Mouse (Mus musculus): Measurements from ENCODE around the gene Nudt22. TPM values are rescaled to one million over a fixed set of nuclear protein-coding genes. Genes with fewer than 3 reads are reported as not detected.

The Nudt22 gene
- total RNA-seq, 2 experiments from 2014 or later, result 10.9 to 11.9 TPM

- no peak for DNase-seq (ENCODE audit: low spot score in 2 of 2)
Observed at GRCm38 (mm10) chr19:6997721-6998290, 1.9 kb upstream of the Nudt22 start.

DNA sequence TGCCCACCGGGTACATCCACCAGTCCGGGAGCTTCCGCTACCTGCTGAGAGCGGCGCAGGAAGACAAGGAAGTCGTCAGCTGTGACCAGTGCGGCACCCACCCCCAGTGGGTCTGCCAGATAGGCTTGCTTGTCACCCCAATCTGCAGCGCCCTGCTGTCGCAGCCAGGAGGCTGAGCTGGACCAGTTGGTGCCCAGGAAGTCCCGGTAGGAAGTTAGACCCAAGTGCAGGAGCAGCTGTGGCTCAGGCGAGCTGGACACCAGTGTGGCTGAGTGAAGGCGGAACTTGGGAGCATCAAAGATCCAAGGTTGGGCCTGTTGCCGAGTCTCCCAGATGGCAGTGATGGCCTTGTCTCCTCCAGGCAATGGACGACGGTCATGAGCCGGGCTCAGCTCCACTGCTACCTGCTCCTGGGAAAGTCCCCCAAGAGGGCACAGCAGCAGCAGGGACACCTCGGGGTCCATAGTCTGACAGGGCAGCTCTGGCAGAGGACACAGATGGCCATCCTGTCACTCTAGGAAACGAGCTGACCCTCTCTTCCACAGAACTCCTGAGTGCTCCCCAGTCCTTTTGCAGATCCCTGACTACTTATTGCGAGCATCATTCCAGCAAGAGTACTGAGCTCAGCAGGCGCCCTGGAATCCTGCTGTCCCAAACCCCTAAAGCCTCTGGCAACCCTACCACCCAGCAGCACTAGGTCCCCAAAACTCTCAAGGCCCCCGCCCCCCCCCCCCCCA lies 494 bp downstream of the Nudt22 start:
- DNase-seq (ENCODE audit: low spot score in 2 of 2), result no peak

- no peak for DNase-seq (ENCODE audit: low spot score in 2 of 2)
Observed at GRCm38 (mm10) chr19:6994489-6994888, 1.4 kb downstream of the Nudt22 start.

- no peak for DNase-seq (ENCODE audit: low spot score in 2 of 2)
Observed at GRCm38 (mm10) chr19:6994002-6994401, 1.9 kb downstream of the Nudt22 start.

DNA sequence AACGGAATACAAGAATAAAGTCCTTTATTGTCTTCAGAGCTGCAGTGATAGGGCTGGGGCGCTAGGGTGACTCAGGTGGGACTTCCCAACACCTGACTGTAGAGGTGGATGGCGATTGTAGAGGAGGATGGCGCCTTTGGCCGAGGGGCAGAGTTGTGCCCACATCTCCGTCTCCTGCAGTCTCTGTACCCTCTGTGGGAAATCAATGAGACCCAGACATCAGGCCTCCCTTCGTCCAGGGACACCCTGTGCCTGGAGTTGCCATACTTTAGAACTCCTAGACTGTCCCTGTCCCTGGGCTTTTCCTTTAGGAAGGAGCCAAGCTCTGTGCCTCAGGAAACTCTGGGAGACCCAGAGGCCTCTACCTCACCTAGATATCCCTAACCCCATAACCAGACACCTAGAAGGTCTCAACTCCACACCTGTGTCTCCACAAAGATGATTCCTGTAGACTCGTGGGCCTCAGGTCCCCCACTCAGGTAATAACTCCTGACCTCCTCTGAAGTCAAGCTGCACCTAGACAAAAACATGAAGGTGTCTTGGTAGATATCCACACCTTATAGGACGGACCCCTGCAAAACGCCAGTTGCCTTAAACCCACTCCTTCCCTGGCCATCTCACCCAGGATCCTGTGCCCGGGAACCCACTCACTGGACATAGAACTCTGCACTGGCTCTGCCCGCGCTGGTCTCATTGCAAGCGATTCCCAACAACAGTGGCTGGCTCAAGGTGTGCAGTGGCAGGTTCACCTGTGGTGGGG lies 2.7 kb downstream of the Nudt22 start:
- no peak for DNase-seq (ENCODE audit: low spot score in 2 of 2)

DNA sequence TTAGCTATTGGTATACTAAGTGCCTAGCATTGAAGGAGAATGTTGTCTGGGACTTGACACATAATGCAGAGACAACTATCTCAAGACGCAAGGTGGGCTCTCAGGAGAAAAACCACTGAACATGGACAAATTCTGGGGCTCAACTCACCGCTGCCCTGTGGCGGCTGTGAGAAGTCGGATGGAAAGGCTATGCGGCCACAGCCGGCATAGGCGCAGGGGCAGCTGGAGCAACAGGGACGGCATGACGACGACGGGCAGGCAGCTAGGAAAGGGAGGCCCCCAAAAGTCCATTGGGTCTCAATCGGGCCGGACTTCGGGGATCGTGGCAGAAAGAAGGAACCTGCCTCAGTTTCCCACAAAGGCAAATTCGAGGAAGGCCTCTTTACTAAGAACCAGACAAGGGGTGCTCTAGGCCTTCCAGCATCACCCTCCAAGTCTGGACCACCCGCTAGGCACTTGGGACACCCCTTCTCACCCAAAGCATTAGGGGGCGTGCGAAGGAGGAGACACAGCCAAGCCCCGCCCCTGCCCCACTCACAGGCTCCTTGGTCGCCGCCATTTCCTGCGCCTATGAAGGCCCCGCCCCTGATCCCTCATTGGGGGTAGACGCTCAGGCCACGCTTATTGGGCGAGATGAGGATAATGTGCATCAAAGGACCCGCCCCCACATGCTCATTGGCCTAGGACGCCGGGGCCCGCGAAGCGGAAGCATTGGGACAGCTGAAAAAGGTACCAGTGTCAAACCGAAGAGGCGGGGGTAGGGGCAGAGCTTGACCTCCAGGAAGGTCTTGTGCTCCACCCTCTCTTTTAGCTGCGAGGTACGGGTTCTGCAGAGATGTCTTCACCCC lies 3.7 kb downstream of the Nudt22 start, which contains the start of gene Dnajc4:
Gene Dnajc4, minus strand, starts transcription at position 562 of the 848 bp plus-strand sequence.
- DNase-seq (ENCODE audit: low spot score in 2 of 2), result peak; percentile 88 to 96

DNA sequence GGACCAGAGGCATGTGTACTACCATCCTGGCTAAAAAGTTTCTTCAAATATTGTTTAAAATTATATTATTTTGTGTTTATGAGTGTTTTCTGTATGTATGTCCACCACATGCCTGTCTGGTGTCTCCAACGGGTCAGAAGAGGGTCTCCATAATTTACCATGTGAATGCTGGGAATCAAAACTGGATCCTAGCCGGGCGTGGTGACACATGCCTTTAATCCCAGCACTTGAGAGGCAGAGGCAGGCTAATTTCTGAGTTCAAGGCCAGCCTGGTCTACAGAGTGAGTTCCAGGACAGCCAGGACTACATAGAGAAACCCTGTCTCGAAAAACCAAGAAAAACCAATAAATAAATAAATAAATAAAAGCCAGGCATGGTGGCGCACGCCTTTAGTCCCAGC lies 4.8 kb downstream of the Nudt22 start:
- peak in 1 of 2 experiments; percentile 1 for DNase-seq (ENCODE audit: low spot score in 2 of 2)

DNA sequence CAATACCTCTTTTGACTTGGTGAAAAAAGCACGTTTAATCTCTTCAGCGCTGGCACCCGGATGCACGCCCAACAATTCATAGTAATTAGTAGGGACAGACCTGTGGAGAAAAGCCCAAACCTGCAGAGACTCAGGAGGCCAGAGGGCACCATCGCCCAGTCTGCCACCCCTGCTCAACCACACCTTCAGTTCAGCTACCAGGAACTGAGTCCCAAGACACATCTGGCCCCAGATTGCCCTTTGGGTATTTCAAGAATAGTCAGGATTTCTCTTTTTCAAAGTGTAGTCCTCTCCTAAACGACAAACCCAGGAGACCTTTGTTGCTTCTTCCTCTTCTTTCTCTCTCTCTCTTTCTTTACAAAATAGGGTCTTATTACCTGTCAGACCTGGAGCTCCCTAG lies 5.2 kb downstream of the Nudt22 start:
- no peak for DNase-seq (ENCODE audit: low spot score in 2 of 2)

DNA sequence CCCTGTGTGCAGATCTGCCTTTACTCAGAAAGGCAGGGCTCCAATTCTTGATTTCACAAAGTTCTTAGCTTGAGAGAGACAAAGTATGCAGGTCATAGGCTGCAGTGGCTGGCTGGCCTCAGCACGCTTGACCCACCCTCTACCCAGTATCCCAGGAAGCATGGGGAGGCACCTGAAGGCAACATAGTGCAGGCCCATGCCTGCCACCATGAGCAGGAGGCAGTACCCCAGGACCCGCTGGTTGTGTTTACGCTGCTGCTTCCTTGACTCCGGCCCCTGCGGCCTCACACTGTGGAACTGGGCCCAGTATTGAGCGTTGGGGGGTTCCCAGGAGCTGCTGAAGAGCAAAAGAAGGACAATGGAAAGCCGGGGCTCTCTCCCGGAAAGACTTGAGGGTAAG lies 6.7 kb downstream of the Nudt22 start:
- no peak for DNase-seq (ENCODE audit: low spot score in 2 of 2)

GRCm38 (mm10) chr19:6987904-6988285 lies 8.0 kb downstream of the Nudt22 start:
- peak in 1 of 2 experiments; percentile 29 for DNase-seq (ENCODE audit: low spot score in 2 of 2)

GRCm38 (mm10) chr19:6987061-6987903 lies 8.6 kb downstream of the Nudt22 start, which contains the start of gene Vegfb:
Gene Vegfb (minus strand): TSS chr19:6987651.
- peak in 1 of 2 experiments; percentile 52 for DNase-seq (ENCODE audit: low spot score in 2 of 2)

DNA sequence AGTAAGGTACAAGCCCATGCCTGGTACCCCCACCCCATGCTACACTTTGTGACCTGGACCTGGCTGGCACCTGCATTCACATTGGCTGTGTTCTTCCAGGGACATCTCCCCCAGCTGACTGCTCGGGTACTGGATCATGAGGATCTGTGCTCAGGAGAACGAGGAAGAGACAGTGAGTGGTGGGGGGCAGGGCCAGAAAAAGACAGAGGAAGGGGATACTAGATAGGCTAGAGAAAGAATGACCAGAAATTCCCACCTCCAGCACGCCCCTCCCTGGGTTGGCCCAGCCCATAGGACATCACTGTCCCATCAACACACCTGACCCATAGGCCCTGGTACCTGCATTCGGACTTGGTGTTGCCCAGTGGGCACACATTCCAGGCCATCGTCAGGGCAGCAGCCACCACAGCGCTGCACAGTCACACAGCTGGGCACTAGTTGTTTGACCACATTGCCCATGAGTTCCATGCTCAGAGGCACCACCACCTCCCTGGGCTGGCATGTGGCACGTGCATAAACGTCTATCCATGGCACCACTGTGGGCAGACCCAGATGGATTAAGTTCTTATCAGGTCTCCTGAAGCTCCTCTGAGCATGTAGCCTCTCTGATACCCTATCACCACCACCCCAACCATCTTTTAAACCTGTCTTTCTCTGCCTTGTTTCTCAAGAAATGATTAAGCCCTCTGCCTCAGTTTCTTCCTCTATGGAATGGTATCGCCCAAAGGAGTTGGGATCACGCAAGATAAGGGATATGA lies 9.8 kb downstream of the Nudt22 start:
- DNase-seq (ENCODE audit: low spot score in 2 of 2), result no peak

GRCm38 (mm10) chr19:6985300-6985699 lies 10.6 kb downstream of the Nudt22 start:
- no peak for DNase-seq (ENCODE audit: low spot score in 2 of 2)

DNA sequence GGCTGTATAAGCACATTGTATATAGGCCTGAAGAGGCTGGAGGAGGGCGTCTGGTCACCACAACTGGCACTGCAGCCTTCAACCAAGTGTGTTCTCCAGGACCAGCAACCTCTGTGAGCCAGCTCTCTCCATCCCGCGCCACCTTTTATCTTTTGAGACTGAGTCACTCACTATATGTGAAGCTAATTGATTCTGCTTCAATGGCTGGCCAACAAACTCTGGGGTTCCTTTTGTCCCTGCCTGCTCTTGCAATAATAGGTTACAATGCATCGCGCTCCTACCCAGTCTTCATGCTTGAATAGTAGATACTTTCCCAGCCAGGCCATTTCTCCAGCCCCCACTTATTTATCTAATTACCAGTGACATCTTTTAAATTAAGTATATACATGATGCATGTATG lies 12.3 kb downstream of the Nudt22 start:
- DNase-seq (ENCODE audit: low spot score in 2 of 2), result no peak

DNA sequence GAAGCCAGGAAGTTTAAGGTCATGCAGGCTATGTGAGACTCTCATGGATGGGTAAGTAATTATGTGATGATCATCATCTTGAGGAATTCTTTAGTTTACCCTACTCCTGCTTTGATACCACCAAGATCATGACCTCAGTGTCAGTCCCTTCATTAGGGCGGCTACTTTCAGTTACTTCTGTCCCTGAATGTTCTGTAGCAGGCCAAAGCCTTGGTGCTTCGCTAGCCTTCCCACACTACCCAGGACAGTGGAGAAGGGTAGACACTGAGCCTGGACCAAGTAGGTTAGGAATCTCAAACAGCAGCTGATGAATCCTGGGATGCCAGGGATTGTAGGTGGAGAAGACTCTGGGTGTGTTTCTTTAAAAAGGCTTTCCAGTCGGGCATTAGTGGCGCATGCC lies 14.5 kb downstream of the Nudt22 start:
- no peak for DNase-seq (ENCODE audit: low spot score in 2 of 2)

- peak; percentile 99 to 100 for DNase-seq (ENCODE audit: low spot score in 2 of 2)
Observed at GRCm38 (mm10) chr19:6980381-6981093, 15.4 kb downstream of the Nudt22 start, which contains the start of gene Fkbp2. Gene Fkbp2 (minus strand): TSS chr19:6980501.

GRCm38 (mm10) chr19:6979486-6980380 lies 16.2 kb downstream of the Nudt22 start:
- peak; percentile 100 for DNase-seq (ENCODE audit: low spot score in 2 of 2)

All from layer of hippocampus, postnatal 14 days (tissue).